Comparison of ENCODE assay signal across 8 mouse cellular contexts in genomic region chr2:144330960-144331371, GRCm38 (mm10). TPM values are rescaled to one million over a fixed set of nuclear protein-coding genes. Genes with fewer than 3 reads are reported as not detected.
A peak's percentile ranks its signal among the peaks of the same experiment; 100 is the strongest.
DNase-seq lines count a peak whose midpoint lies in the region; ATAC-seq and TF ChIP-seq lines count a peak whose summit lies in the region.

No protein-coding gene starts in this region.

- H3K27ac ChIP-seq in ES-E14 (ENCODE audit: insufficient read depth, low read depth, low read length, poor library complexity, severe bottlenecking), result no peak overlapping the region
- no peak overlapping the region for H3K27ac ChIP-seq in embryonic fibroblast, embryonic 13.5 days (ENCODE audit: insufficient read depth, low read length)
- H3K27ac ChIP-seq in intestine, embryonic 14.5 days (ENCODE audit: low read depth), result no peak overlapping the region
- H3K27ac ChIP-seq in liver, embryonic 14.5 days, result no peak overlapping the region

- no peak for TF ChIP-seq CTCF in embryonic fibroblast, embryonic 13.5 days (IDR thresholded peaks at IDR 0.05; ENCODE audit: borderline replicate concordance, insufficient read depth, low read length)
- no peak for TF ChIP-seq CTCF in liver, embryonic 14.5 days (IDR thresholded peaks at IDR 0.05; ENCODE audit: low read depth)

- TF ChIP-seq EP300 in liver, embryonic 14.5 days (IDR thresholded peaks at IDR 0.05; ENCODE audit: low read depth), result no peak

- in situ Hi-C loops in ES-E14 (cut with MboI; ENCODE audit: low sequenced_read_pairs in 2 of 2, unreplicated experiment in 2 of 2), result no loop called here

- peaks cover 4 to 9% of the 10 kb centered on the region in 2 experiments; a peak in 3 of 4 replicates for H3K4me1 ChIP-seq in ES-E14 (ENCODE audit: control insufficient read depth in 2 of 2, insufficient read depth in 2 of 2, low read length in 2 of 2, poor library complexity in 1 of 2)
- H3K4me1 ChIP-seq in embryonic fibroblast, embryonic 13.5 days (ENCODE audit: control insufficient read depth, insufficient read depth, low read length), result no peaks in the 10 kb centered on the region
- peaks cover 19% of the 10 kb centered on the region; the same call in 1 of the 2 replicates for H3K4me1 ChIP-seq in intestine, embryonic 14.5 days (replicated peaks; ENCODE audit: control insufficient read depth, insufficient read depth, low read length)
- H3K4me1 ChIP-seq in liver, embryonic 14.5 days (replicated peaks; ENCODE audit: control insufficient read depth in 2 of 2, insufficient read depth in 2 of 2, low read length in 1 of 2), result no peaks in the 10 kb centered on the region

- H3K36me3 ChIP-seq in ES-E14 (ENCODE audit: control insufficient read depth, insufficient read depth, low read length, poor library complexity, severe bottlenecking), result no peaks in the 10 kb centered on the region
- no peaks in the 10 kb centered on the region for H3K36me3 ChIP-seq in intestine, embryonic 14.5 days (ENCODE audit: control insufficient read depth, insufficient read depth, low read length)
- no peaks in the 10 kb centered on the region for H3K36me3 ChIP-seq in liver, embryonic 14.5 days (replicated peaks; ENCODE audit: control insufficient read depth, insufficient read depth, low read depth)
- H3K36me3 ChIP-seq in myocyte (ENCODE audit: control insufficient read depth, insufficient read depth), result no peaks in the 10 kb centered on the region

- WGBS in intestine, embryonic 14.5 days, result under 1% methylated on average over 50 of the region's 50 CpGs
- under 1% methylated on average over 44 of the region's 50 CpGs for WGBS in liver, embryonic 14.5 days (ENCODE audit: insufficient replicate concordance)

- H3K9ac ChIP-seq in ES-E14 (ENCODE audit: insufficient read depth, low read depth, low read length, poor library complexity, severe bottlenecking), result peak overlapping the region; percentile 34
- H3K9ac ChIP-seq in intestine, embryonic 14.5 days (ENCODE audit: low read length), result 0 out of 2 replicates have a peak overlapping the region, but pooled peaks have one; percentile 14
- H3K9ac ChIP-seq in liver, embryonic 14.5 days (replicated peaks), result no peak overlapping the region

- DNase-seq in gastrocnemius, postnatal 10 days, result peak; percentile 32
- no peak for DNase-seq in gastrocnemius, adult 18-20 months (ENCODE audit: low spot score)
- no peak for DNase-seq in ES-E14 (ENCODE audit: low read depth, low spot score)
- DNase-seq in intestine, embryonic 14.5 days (ENCODE audit: low spot score), result peak; percentile 69
- DNase-seq in liver, embryonic 14.5 days (ENCODE audit: low read depth in 3 of 3, low spot score in 3 of 3), result no peak
- DNase-seq in layer of hippocampus, adult 9-10 months (ENCODE audit: low spot score), result no peak

- no peak for TF ChIP-seq POLR2A in embryonic fibroblast, embryonic 13.5 days (IDR thresholded peaks at IDR 0.05; ENCODE audit: low read depth, low read length)
- no peak for TF ChIP-seq POLR2A in myocyte (IDR thresholded peaks at IDR 0.05; ENCODE audit: insufficient read length, low read depth)

- peaks cover 76% of the 10 kb centered on the region for H3K27me3 ChIP-seq in intestine, embryonic 14.5 days (replicated peaks; ENCODE audit: control insufficient read depth, insufficient read depth, low read length)
- peaks cover 67% of the 10 kb centered on the region for H3K27me3 ChIP-seq in liver, embryonic 14.5 days (ENCODE audit: control insufficient read depth, insufficient read depth, low read length)
- H3K27me3 ChIP-seq in myocyte (ENCODE audit: control insufficient read depth, insufficient read depth, insufficient read length), result peaks cover 65% of the 10 kb centered on the region

- ATAC-seq in intestine, embryonic 14.5 days (replicated peaks; ENCODE audit: low FRiP score, low TSS enrichment, low read depth), result peak; percentile 40; the same call in 1 of the 2 replicates
- no peak for ATAC-seq in liver, embryonic 14.5 days (ENCODE audit: insufficient read depth)

- H3ac ChIP-seq in myocyte (ENCODE audit: control insufficient read depth, insufficient read length), result no peak overlapping the region

- no peaks in the 10 kb centered on the region for H3K79me2 ChIP-seq in myocyte (ENCODE audit: control insufficient read depth, insufficient read depth)

- peak overlapping the region; percentile 64 to 79 for H3K4me3 ChIP-seq in ES-E14 (ENCODE audit: insufficient read depth in 1 of 2, low read depth in 1 of 2, low read length in 2 of 2, poor library complexity in 1 of 2, severe bottlenecking in 1 of 2)
- H3K4me3 ChIP-seq in embryonic fibroblast, embryonic 13.5 days (ENCODE audit: insufficient read depth, low read length), result peak overlapping the region; percentile 14; the same call in 1 of the 2 replicates
- H3K4me3 ChIP-seq in intestine, embryonic 14.5 days (ENCODE audit: low read depth, low read length), result peak overlapping the region; percentile 50
- peak overlapping the region; percentile 22 to 44; a peak in 3 of 4 replicates for H3K4me3 ChIP-seq in liver, embryonic 14.5 days (ENCODE audit: insufficient read depth in 1 of 2, low read depth in 2 of 2, low read length in 2 of 2)
- H3K4me3 ChIP-seq in myocyte, result no peak overlapping the region

- no peaks in the 10 kb centered on the region; the same call in 1 of the 2 replicates for H3K9me3 ChIP-seq in ES-E14 (ENCODE audit: control insufficient read depth, insufficient read depth, low read depth, low read length)
- no peaks in the 10 kb centered on the region for H3K9me3 ChIP-seq in intestine, embryonic 14.5 days (ENCODE audit: control insufficient read depth, low read length)
- H3K9me3 ChIP-seq in liver, embryonic 14.5 days (ENCODE audit: control insufficient read depth, low read length), result no peaks in the 10 kb centered on the region

- peak overlapping the region; percentile 99 for H3K4me2 ChIP-seq in intestine, embryonic 14.5 days (ENCODE audit: low read length)
- peak overlapping the region; percentile 51 for H3K4me2 ChIP-seq in liver, embryonic 14.5 days (ENCODE audit: low read depth)
- H3K4me2 ChIP-seq in myocyte (ENCODE audit: low read depth), result peak overlapping the region; percentile 24

TF ChIP-seq in ES-E14, 5 proteins besides CTCF, POLR2A, EP300 and RAD21:
- no peak for TF ChIP-seq CHD2 (IDR thresholded peaks at IDR 0.05; ENCODE audit: low read depth, low read length)
- no peak for TF ChIP-seq ZNF384 (IDR thresholded peaks at IDR 0.05; ENCODE audit: low read depth, low read length)
- no peak for TF ChIP-seq MAFK (IDR thresholded peaks at IDR 0.05; ENCODE audit: insufficient read depth, low read depth, low read length)
- no peak for TF ChIP-seq HCFC1 (IDR thresholded peaks at IDR 0.05; ENCODE audit: borderline replicate concordance, insufficient read depth, low read length)
- TF ChIP-seq ZC3H11A (IDR thresholded peaks at IDR 0.05; ENCODE audit: borderline replicate concordance, low read depth, low read length), result no peak

TF ChIP-seq in myocyte, 11 proteins besides CTCF, POLR2A, EP300 and RAD21:
- TF ChIP-seq TCF3 (IDR thresholded peaks at IDR 0.05; ENCODE audit: insufficient read length, low read depth) (no peak), E2F4 (IDR thresholded peaks at IDR 0.05; ENCODE audit: insufficient read depth) (no peak), TCF12 (IDR thresholded peaks at IDR 0.05; ENCODE audit: insufficient read depth, poor library complexity, severe bottlenecking) (no peak), MYOD1 (IDR thresholded peaks at IDR 0.05; ENCODE audit: control insufficient read depth in 1 of 3, insufficient read length in 2 of 3, low read depth in 2 of 3) (no peak), MAX (IDR thresholded peaks at IDR 0.05; ENCODE audit: low read depth) (no peak), USF1 (IDR thresholded peaks at IDR 0.05; ENCODE audit: low read depth) (no peak), CEBPB (IDR thresholded peaks at IDR 0.05; ENCODE audit: insufficient read depth, poor library complexity, severe bottlenecking) (no peak), POLR2AphosphoS2 (IDR thresholded peaks at IDR 0.05; ENCODE audit: insufficient read length, low read depth) (no peak), REST (IDR thresholded peaks at IDR 0.05; ENCODE audit: insufficient read depth, insufficient read length) (no peak), MYOG (IDR thresholded peaks at IDR 0.05; ENCODE audit: control insufficient read depth in 1 of 3, insufficient read depth in 1 of 3, insufficient read length in 2 of 3, low read depth in 2 of 3) (no peak), SRF (IDR thresholded peaks at IDR 0.05; ENCODE audit: control insufficient read depth, insufficient read length, low read depth) (no peak)
TF ChIP-seq in myocyte: peak in this region for 0.

RNA-seq across cellular contexts. Expression of gene Ovol2, which starts 1.0 kb away (rescaled TPM):
- total RNA-seq in gastrocnemius, postnatal 10 days (2021), result not detected
- not detected for total RNA-seq in gastrocnemius, adult 18-20 months (2021)
- 1.8 and 2.1 TPM in 2 replicates for total RNA-seq in ES-E14 (2012; rRNA removed)
- not detected in 2 replicates for polyA plus RNA-seq in embryonic fibroblast, embryonic 13.5 days (2011; ENCODE audit: insufficient read length, low read depth, missing spikeins)
- 0.93 and 0.95 TPM in 2 replicates for polyA plus RNA-seq in intestine, embryonic 14.5 days (2014; fragmentation: Nextera tagmentation; extraction: Ambion mirVana)
- 0.03 and 0.05 TPM in 2 replicates for polyA plus RNA-seq in liver, embryonic 14.5 days (2012; rRNA removed)
- not detected in 2 replicates for polyA plus RNA-seq in liver, embryonic 14.5 days (2014; fragmentation: Nextera tagmentation; extraction: Ambion mirVana)
- polyA plus RNA-seq in myocyte (2012; fragmentation: generic; extraction: Trizol), result not detected

RNA-seq across cellular contexts. Expression of gene Kat14, which starts 37.8 kb away (rescaled TPM):
- total RNA-seq in gastrocnemius, postnatal 10 days (2021), result 10 to 100 TPM; 21.9 to 22.3 TPM
- 10 to 100 TPM; 16.6 to 22.7 TPM for total RNA-seq in gastrocnemius, adult 18-20 months (2021)
- 37.7 and 43.9 TPM in 2 replicates for total RNA-seq in ES-E14 (2012; rRNA removed)
- 23.6 and 28.5 TPM in 2 replicates for polyA plus RNA-seq in embryonic fibroblast, embryonic 13.5 days (2011; ENCODE audit: insufficient read length, low read depth, missing spikeins)
- polyA plus RNA-seq in intestine, embryonic 14.5 days (2014; fragmentation: Nextera tagmentation; extraction: Ambion mirVana), result 43.8 and 43.9 TPM in 2 replicates
- polyA plus RNA-seq in liver, embryonic 14.5 days (2012; rRNA removed), result 11.3 and 13.7 TPM in 2 replicates
- 11.8 and 13.5 TPM in 2 replicates for polyA plus RNA-seq in liver, embryonic 14.5 days (2014; fragmentation: Nextera tagmentation; extraction: Ambion mirVana)
- 19.2 TPM for polyA plus RNA-seq in myocyte (2012; fragmentation: generic; extraction: Trizol)

RNA-seq across cellular contexts. Expression of gene Pet117, which starts 37.8 kb away (rescaled TPM):
- total RNA-seq in gastrocnemius, postnatal 10 days (2021), result 1 to 10 TPM; 3.2 to 9.1 TPM
- total RNA-seq in gastrocnemius, adult 18-20 months (2021), result 1 to 10 TPM; 7.0 to 8.3 TPM
- total RNA-seq in ES-E14 (2012; rRNA removed), result not detected in 2 replicates
- 6.4 and 9.2 TPM in 2 replicates for polyA plus RNA-seq in embryonic fibroblast, embryonic 13.5 days (2011; ENCODE audit: insufficient read length, low read depth, missing spikeins)
- polyA plus RNA-seq in intestine, embryonic 14.5 days (2014; fragmentation: Nextera tagmentation; extraction: Ambion mirVana), result 2.2 TPM in 2 replicates
- polyA plus RNA-seq in liver, embryonic 14.5 days (2012; rRNA removed), result not detected in 2 replicates
- polyA plus RNA-seq in liver, embryonic 14.5 days (2014; fragmentation: Nextera tagmentation; extraction: Ambion mirVana), result 0.77 and 0.80 TPM in 2 replicates
- 3.1 TPM for polyA plus RNA-seq in myocyte (2012; fragmentation: generic; extraction: Trizol)

Comparison
In these comparisons a context has a peak if more than half of its experiments do, and no peak if none do; other contexts are left out.
1. DNase-seq: peak in gastrocnemius, postnatal 10 days (single experiment) and intestine, embryonic 14.5 days (single experiment); none in gastrocnemius, adult 18-20 months (single experiment), ES-E14 (single experiment), liver, embryonic 14.5 days (0 of 3) and layer of hippocampus, adult 9-10 months (single experiment).
2. H3K4me2 ChIP-seq: peak in every context shown above with its lines; median percentile 99 in intestine, embryonic 14.5 days; 51 in liver, embryonic 14.5 days; 24 in myocyte.